Mouse (Mus musculus) B cell, adult 2 months (primary cell): ENCODE results near the gene Snca.

Experiments used
- DNase-seq, 2 experiments: peaks; one replicate each; pipeline ENCODE4 v3.0.0; 2022

Gene Snca

GRCm38 (mm10) chr6:60829282-60829891 lies at the start of gene Snca:
Snca (minus strand) TSS chr6:60829855.
- DNase-seq = no peak

- no peak for DNase-seq
Measured at GRCm38 (mm10) chr6:60870126-60870525, 40.5 kb upstream of the Snca start.

- DNase-seq = no peak
Measured at GRCm38 (mm10) chr6:60856599-60856998, 26.9 kb upstream of the Snca start.

GRCm38 (mm10) chr6:60851690-60852089 lies 22.0 kb upstream of the Snca start:
- no peak for DNase-seq

GRCm38 (mm10) chr6:60828429-60829264 lies 1.0 kb downstream of the Snca start:
- no peak for DNase-seq

- no peak for DNase-seq
Measured at GRCm38 (mm10) chr6:60828047-60828428, 1.6 kb downstream of the Snca start.

GRCm38 (mm10) chr6:60827290-60827689 lies 2.4 kb downstream of the Snca start:
- DNase-seq = no peak

- no peak for DNase-seq
Measured at GRCm38 (mm10) chr6:60819272-60819671, 10.4 kb downstream of the Snca start.

GRCm38 (mm10) chr6:60813516-60813915 lies 16.1 kb downstream of the Snca start:
- DNase-seq = no peak

- DNase-seq = no peak
Measured at GRCm38 (mm10) chr6:60798266-60798665, 31.4 kb downstream of the Snca start.

- DNase-seq = no peak
Measured at GRCm38 (mm10) chr6:60793659-60794365, 35.8 kb downstream of the Snca start.

GRCm38 (mm10) chr6:60786955-60787354 lies 42.7 kb downstream of the Snca start:
- no peak for DNase-seq

- no peak for DNase-seq
Measured at GRCm38 (mm10) chr6:60771899-60772298, 57.8 kb downstream of the Snca start.

GRCm38 (mm10) chr6:60765696-60766095 lies 64.0 kb downstream of the Snca start:
- no peak for DNase-seq

GRCm38 (mm10) chr6:60762864-60763263 lies 66.8 kb downstream of the Snca start:
- DNase-seq = no peak

- no peak for DNase-seq
Measured at GRCm38 (mm10) chr6:60761710-60762109, 67.9 kb downstream of the Snca start.

- DNase-seq = no peak
Measured at GRCm38 (mm10) chr6:60754975-60755374, 74.7 kb downstream of the Snca start.

- DNase-seq = no peak
Measured at GRCm38 (mm10) chr6:60745965-60746364, 83.7 kb downstream of the Snca start.

- DNase-seq = no peak
Measured at GRCm38 (mm10) chr6:60741427-60742071, 88.1 kb downstream of the Snca start.

- DNase-seq = no peak
Measured at GRCm38 (mm10) chr6:60739776-60740175, 89.9 kb downstream of the Snca start.

GRCm38 (mm10) chr6:60731164-60731563 lies 98.5 kb downstream of the Snca start:
- DNase-seq = no peak

GRCm38 (mm10) chr6:60724110-60724829 lies 105.4 kb downstream of the Snca start:
- DNase-seq = no peak

- DNase-seq = no peak
Measured at GRCm38 (mm10) chr6:60717566-60717965, 112.1 kb downstream of the Snca start.
